Mouse (Mus musculus) thymus, adult 2 months (tissue): ENCODE data around the gene Syt14. TPM values are rescaled to one million over a fixed set of nuclear protein-coding genes. Genes with fewer than 3 reads are reported as not detected.

ENCODE experiments used
- DNase-seq: peaks from one replicate; pipeline ENCODE4 v3.0.0; 2021
- H3K27ac ChIP-seq: fragments of 200-500 bp; 2 replicates; pipeline ENCODE4 v1.5.1; 2012; ENCODE audit warnings: low read length, control low read depth; ENCODE audit not compliant: control insufficient read depth, insufficient read depth
- H3K27me3 ChIP-seq: fragments of 200-500 bp; 2 replicates; pipeline ENCODE4 v1.6.1; 2012; ENCODE audit warnings: mild to moderate bottlenecking, low read length, moderate library complexity, mixed read lengths; ENCODE audit not compliant: control insufficient read depth, insufficient read depth
- H3K36me3 ChIP-seq: fragments of 200-500 bp; 2 replicates; pipeline ENCODE4 v1.6.1; 2012; ENCODE audit warnings: mild to moderate bottlenecking, low read length, moderate library complexity; ENCODE audit not compliant: control insufficient read depth, insufficient read depth
- H3K4me1 ChIP-seq: fragments of 200-500 bp; replicated peaks from 2 replicates; pipeline ENCODE4 v1.6.1; 2012; ENCODE audit warnings: low read length; ENCODE audit not compliant: control insufficient read depth, insufficient read depth
- H3K4me3 ChIP-seq: fragments of 200-500 bp; 2 replicates; pipeline ENCODE4 v1.5.1; 2012; ENCODE audit warnings: mild to moderate bottlenecking, low read length, control low read depth, moderate library complexity; ENCODE audit not compliant: control insufficient read depth, insufficient read depth
- CTCF ChIP-seq: fragments of 200-500 bp; IDR thresholded peaks from 2 replicates; pipeline ENCODE4 v1.5.1; 2012; ENCODE audit warnings: mild to moderate bottlenecking, control low read depth, low read length, moderate library complexity, borderline replicate concordance; ENCODE audit not compliant: control insufficient read depth, poor library complexity, insufficient read depth; ENCODE audit errors: extremely low read depth
- POLR2A ChIP-seq: fragments of 200-500 bp; IDR thresholded peaks from 2 replicates; pipeline ENCODE4 v1.6.1; 2012; ENCODE audit warnings: mild to moderate bottlenecking, low read length, control low read depth, moderate library complexity; ENCODE audit not compliant: control insufficient read depth, poor library complexity, insufficient read depth; ENCODE audit errors: extremely low read depth
- WGBS: fragments of 180-500 bp; shearing (Covaris S2); methylation state at CpG from one replicate; pipeline ENCODE4 v1.1.7; 2018; 5-methylcytosine and 5-hydroxymethylcytosine counted together
- polyA plus RNA-seq: library from polyadenylated mRNA; depleted of rRNA; stranded (reverse); fragments of >200 nt; gene quantifications from 2 replicates; pipeline ENCODE4 v1.2.3, GENCODE M21; 2012; rRNA removed

Syt14 gene
- polyA plus RNA-seq, 1 experiment: 0.97 TPM

- H3K27ac ChIP-seq: no peak overlapping the region
- no peaks in the 10 kb centered on the region for H3K36me3 ChIP-seq
- peaks cover 7% of the 10 kb centered on the region; the same call in 1 of the 2 replicates for H3K27me3 ChIP-seq
Measured at GRCm38 (mm10) chr1:192852047-192852446, 183.5 kb downstream of the Syt14 start.

GRCm38 (mm10) chr1:192851640-192852039 lies 183.9 kb downstream of the Syt14 start:
- Histone ChIP-seq H3K27ac (no peak overlapping the region), H3K36me3 (no peaks in the 10 kb centered on the region), H3K4me3 (no peak overlapping the region), H3K4me1 (peaks cover 19% of the 10 kb centered on the region), H3K27me3 (peaks cover 7% of the 10 kb centered on the region; the same call in 1 of the 2 replicates)
- TF ChIP-seq CTCF: no peak
- TF ChIP-seq POLR2A: no peak
- 43% methylated on average over 6 of the region's 6 CpGs for WGBS
- DNase-seq: no peak

More at GRCm38 (mm10) chr1:192852047-192852446, 183.5 kb downstream of the Syt14 start:
- TF ChIP-seq CTCF (no peak), POLR2A (no peak)
- H3K4me1 ChIP-seq: peaks cover 21% of the 10 kb centered on the region
- no peak overlapping the region for H3K4me3 ChIP-seq
- DNase-seq: no peak

- H3K27ac ChIP-seq: no peak overlapping the region
- no peak for DNase-seq
- 25% methylated on average over 2 of the region's 2 CpGs for WGBS
- H3K4me3 ChIP-seq: no peak overlapping the region
- H3K27me3 ChIP-seq: peaks cover 7% of the 10 kb centered on the region; the same call in 1 of the 2 replicates
- TF ChIP-seq CTCF (no peak), POLR2A (no peak)
- H3K36me3 ChIP-seq: no peaks in the 10 kb centered on the region
- peaks cover 16% of the 10 kb centered on the region for H3K4me1 ChIP-seq
Measured at GRCm38 (mm10) chr1:192851126-192851525, 184.4 kb downstream of the Syt14 start.

GRCm38 (mm10) chr1:192849616-192850015 lies 186.0 kb downstream of the Syt14 start:
- no peak for TF ChIP-seq POLR2A
- TF ChIP-seq CTCF: no peak
- H3K4me1 ChIP-seq: peaks cover 4% of the 10 kb centered on the region
- H3K27ac ChIP-seq: no peak overlapping the region
- H3K27me3 ChIP-seq: peaks cover 5% of the 10 kb centered on the region; the same call in 1 of the 2 replicates
- DNase-seq: no peak
- H3K4me3 ChIP-seq: no peak overlapping the region
- WGBS: 79% methylated on average over 5 of the region's 5 CpGs
- H3K36me3 ChIP-seq: no peaks in the 10 kb centered on the region

- H3K36me3 ChIP-seq: no peaks in the 10 kb centered on the region
- WGBS: 74% methylated on average over 3 of the region's 3 CpGs
Measured at GRCm38 (mm10) chr1:192847254-192847653, 188.3 kb downstream of the Syt14 start.

More at GRCm38 (mm10) chr1:192847254-192847653, 188.3 kb downstream of the Syt14 start:
- no peak for TF ChIP-seq CTCF
- TF ChIP-seq POLR2A: no peak
- no peak overlapping the region for H3K4me3 ChIP-seq
- H3K27me3 ChIP-seq: peaks cover 4% of the 10 kb centered on the region; the same call in 1 of the 2 replicates
- H3K4me1 ChIP-seq: 0 out of 2 replicates have a peak, but pooled peaks cover 2% of the 10 kb centered on the region
- H3K27ac ChIP-seq: no peak overlapping the region
- no peak for DNase-seq

Other genes with a start within 250 kb of the Syt14 start
- 1.6 and 2.3 TPM in 2 replicates for gene Sertad4, start 180.0 kb downstream of the Syt14 start, polyA plus RNA-seq
- gene Diexf, start 94.5 kb upstream of the Syt14 start, polyA plus RNA-seq: 67.4 and 76.9 TPM in 2 replicates
- gene Irf6, start 117.3 kb upstream of the Syt14 start, polyA plus RNA-seq: 18.6 and 26.5 TPM in 2 replicates
- 6.8 and 7.2 TPM in 2 replicates for gene A130010J15Rik, start 132.3 kb upstream of the Syt14 start, polyA plus RNA-seq
- gene Traf3ip3, start 165.9 kb upstream of the Syt14 start, polyA plus RNA-seq: 128 and 142 TPM in 2 replicates
- 27.2 and 27.8 TPM in 2 replicates for gene Lamb3, start 171.9 kb upstream of the Syt14 start, polyA plus RNA-seq
- 43.1 and 59.6 TPM in 2 replicates for gene Hsd11b1, start 228.3 kb upstream of the Syt14 start, polyA plus RNA-seq
- gene G0s2, start 237.4 kb upstream of the Syt14 start, polyA plus RNA-seq: 51.0 and 61.6 TPM in 2 replicates